Mouse (Mus musculus) hindbrain, embryonic 10.5 days (tissue): Measurements from ENCODE around the gene Mast4. TPM values are rescaled to one million over a fixed set of nuclear protein-coding genes. Genes with fewer than 3 reads are reported as not detected.
"Not testable (repeated sequence)": the region's sequence is repeated elsewhere in the genome, so short reads cannot be mapped to it uniquely, and the experiment has no call there.

ENCODE experiments used
- DNase-seq: peaks from one replicate; pipeline ENCODE4 v3.0.0-alpha.2; 2017; ENCODE audit warnings: low spot score
- H3K27ac ChIP-seq: fragments of 300-500 bp; sonication (generic); 2 replicates; pipeline ENCODE4 v1.5.1; 2016; ENCODE audit warnings: mild to moderate bottlenecking, moderate library complexity
- H3K27me3 ChIP-seq: fragments of 300-500 bp; sonication (generic); 2 replicates; pipeline ENCODE4 v1.6.1; 2016; ENCODE audit warnings: mild to moderate bottlenecking; ENCODE audit not compliant: poor library complexity, insufficient read depth, severe bottlenecking
- H3K36me3 ChIP-seq: fragments of 300-500 bp; sonication (generic); 2 replicates; pipeline ENCODE4 v1.6.1; 2016; ENCODE audit warnings: mild to moderate bottlenecking, moderate library complexity
- H3K4me1 ChIP-seq: fragments of 300-500 bp; sonication (generic); replicated peaks from 2 replicates; pipeline ENCODE4 v1.6.1; 2016; ENCODE audit warnings: mild to moderate bottlenecking
- H3K4me3 ChIP-seq: fragments of 300-500 bp; sonication (generic); 2 replicates; pipeline ENCODE4 v1.5.1; 2016; ENCODE audit warnings: mild to moderate bottlenecking, moderate library complexity
- H3K9me3 ChIP-seq: fragments of 300-500 bp; sonication (generic); 2 replicates; pipeline ENCODE4 v1.6.1; 2016; ENCODE audit warnings: mild to moderate bottlenecking, moderate library complexity
- WGBS: fragments of 180-500 bp; shearing (Covaris S2); methylation state at CpG from one replicate; pipeline ENCODE4 v1.1.7; 2016; 5-methylcytosine and 5-hydroxymethylcytosine counted together
- polyA plus RNA-seq: library from polyadenylated mRNA; unstranded; fragments of >200 nt; fragmentation: Nextera tagmentation; extraction: Ambion mirVana; gene quantifications from 2 replicates; pipeline ENCODE4 v1.2.1, GENCODE M21; 2016

Gene Mast4
- polyA plus RNA-seq, 1 experiment from 2014 or later, result 19.3 TPM

DNA sequence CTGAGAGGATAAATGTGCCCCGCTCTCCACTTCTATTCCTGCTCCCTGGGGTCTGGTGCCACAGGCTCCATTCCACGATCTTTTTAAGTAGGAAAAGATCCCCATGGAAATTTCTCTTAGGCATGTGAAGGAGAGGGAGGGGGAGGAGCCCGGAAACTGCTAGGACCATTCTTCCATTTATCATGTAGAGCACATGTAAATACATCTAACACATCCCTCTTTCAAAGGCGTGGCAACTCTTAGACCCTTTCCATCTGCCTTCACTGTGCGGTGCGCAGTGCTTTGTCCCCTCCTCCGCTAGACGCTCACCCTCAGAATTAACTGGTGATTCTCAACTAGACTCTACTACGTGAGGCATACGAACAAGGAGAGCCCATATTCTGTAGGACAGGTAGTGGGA lies 584.4 kb downstream of the Mast4 start:
- Histone ChIP-seq H3K4me1 (0 out of 2 replicates have a peak, but pooled peaks cover 2% of the 10 kb centered on the region), H3K27ac (no peak overlapping the region), H3K9me3 (no peaks in the 10 kb centered on the region), H3K27me3 (no peaks in the 10 kb centered on the region), H3K4me3 (no peak overlapping the region), H3K36me3 (peaks cover 54% of the 10 kb centered on the region)
- no peak for DNase-seq
- 87% methylated on average over 10 of the region's 10 CpGs for WGBS

DNA sequence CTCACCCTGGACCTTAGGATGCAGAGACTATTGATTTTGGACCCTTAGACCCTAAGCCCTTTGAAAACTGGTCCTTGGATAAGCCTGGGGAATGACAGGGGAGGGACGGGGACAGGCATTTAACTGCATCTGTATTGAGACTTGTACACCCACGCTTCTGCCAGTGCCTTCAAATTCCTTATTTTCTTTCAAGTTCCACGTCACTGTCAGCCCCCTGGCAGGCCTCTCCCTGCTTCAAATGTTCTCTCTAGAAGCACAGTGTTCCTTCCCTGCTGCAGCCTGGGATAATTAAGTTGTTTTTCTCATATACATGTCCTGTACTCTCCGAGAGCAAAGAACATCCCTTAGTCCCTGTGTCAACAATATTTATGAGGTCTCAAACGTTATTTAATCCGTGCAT lies 585.1 kb downstream of the Mast4 start:
- no peak overlapping the region for H3K27ac ChIP-seq
- H3K4me3 ChIP-seq, result no peak overlapping the region
- peaks cover 53% of the 10 kb centered on the region for H3K36me3 ChIP-seq
- H3K9me3 ChIP-seq, result no peaks in the 10 kb centered on the region
- 0 out of 2 replicates have a peak, but pooled peaks cover 2% of the 10 kb centered on the region for H3K4me1 ChIP-seq
- no peaks in the 10 kb centered on the region for H3K27me3 ChIP-seq
- no peak for DNase-seq
- 72% methylated on average over 6 of the region's 6 CpGs for WGBS

DNA sequence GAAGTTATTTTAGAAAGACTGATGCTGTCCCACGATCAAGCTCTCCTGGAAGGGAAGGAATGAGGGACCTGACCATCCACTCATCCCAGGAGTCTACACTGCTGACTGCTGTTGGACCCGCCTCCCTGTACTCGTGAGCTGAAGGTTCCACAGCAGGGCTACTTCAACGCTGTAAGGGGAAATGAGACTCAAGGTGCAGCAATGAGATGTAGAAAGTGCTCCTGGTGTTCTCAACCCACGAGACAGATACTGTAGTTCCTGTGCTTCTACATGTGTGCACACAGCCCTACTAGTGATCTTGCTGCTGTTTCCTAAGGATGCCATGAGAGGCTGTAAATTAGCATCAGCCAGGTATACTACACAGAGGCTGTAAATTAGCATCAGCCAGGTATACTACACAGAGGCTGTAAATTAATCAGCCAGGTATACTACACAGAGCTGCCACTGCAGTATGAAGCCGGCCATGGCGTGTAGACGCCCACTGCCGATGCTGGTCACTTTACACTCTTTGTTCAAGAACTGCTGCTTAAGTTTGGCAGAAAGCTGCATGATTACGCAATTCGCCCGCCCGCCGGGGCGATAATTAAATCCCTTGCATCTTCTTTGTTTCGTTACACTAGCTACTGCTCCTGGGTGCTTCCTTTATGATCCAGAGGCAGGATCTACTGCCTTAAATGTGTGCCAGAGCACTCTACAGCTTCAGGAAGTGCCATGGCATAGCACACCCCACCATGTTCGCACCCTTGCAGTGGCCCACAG lies 587.3 kb downstream of the Mast4 start:
- Histone ChIP-seq H3K4me1 (no peaks in the 10 kb centered on the region), H3K27me3 (no peaks in the 10 kb centered on the region), H3K9me3 (no peaks in the 10 kb centered on the region), H3K27ac (no peak overlapping the region), H3K36me3 (peaks cover 48% of the 10 kb centered on the region), H3K4me3 (no peak overlapping the region)
- 94% methylated on average over 17 of the region's 17 CpGs for WGBS
- DNase-seq, result no peak

DNA sequence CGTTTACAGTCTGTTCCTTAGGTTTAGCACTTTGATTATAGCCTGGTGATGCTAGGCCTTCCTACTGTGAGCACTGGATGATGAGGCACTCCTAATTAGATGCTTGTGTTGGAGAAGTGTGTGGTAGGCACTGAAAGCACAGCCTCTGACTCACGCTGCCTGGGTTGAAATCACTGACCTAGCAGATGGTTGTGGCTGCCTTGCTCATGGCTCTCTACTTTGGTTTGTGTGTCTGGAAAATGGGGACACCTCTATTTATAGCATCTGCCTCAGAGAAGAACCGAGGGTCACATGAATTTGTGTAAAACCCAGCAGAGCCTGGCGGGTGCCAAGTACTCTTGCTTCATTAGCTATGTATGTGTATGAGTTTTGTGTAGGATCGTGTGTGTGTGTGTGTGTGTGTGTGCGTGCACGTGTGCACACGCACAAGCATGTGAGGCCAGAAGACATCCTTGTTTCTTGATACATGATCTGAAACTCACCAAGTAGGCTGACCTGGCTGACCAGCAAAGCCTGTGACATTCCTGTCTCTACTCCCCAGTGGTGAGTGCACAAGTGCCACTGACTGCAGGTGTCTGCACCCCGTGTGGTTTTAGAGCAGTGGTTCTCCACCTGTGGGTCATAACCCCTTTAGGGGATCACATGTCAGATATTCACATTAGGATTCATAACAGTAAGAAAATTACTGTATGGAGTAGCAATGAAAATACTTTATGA lies 588.5 kb downstream of the Mast4 start:
- Histone ChIP-seq H3K4me3 (no peak overlapping the region), H3K27ac (no peak overlapping the region), H3K27me3 (no peaks in the 10 kb centered on the region), H3K36me3 (peaks cover 51% of the 10 kb centered on the region), H3K4me1 (no peaks in the 10 kb centered on the region), H3K9me3 (no peaks in the 10 kb centered on the region)
- DNase-seq, result no peak
- 88% methylated on average over 9 of the region's 9 CpGs for WGBS

DNA sequence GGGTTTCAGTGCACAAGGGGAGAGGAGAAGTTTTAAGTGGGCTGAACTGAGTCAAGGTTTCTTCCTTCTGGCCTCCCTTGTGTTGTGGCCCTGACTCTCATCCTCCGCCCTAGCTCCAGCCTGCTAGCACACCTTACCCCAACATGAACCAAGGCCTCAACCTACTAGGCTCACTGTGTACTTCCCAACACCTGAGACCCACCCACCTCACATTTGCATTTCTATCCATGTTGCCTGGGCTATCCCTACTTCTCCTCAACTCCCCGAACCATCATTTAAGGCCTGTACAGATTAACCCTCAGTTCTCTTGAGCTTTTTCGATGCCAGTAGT lies 589.1 kb downstream of the Mast4 start:
- H3K36me3 ChIP-seq, result peaks cover 51% of the 10 kb centered on the region
- no peak for DNase-seq
- WGBS, result 94% methylated on average over 3 of the region's 3 CpGs

DNA sequence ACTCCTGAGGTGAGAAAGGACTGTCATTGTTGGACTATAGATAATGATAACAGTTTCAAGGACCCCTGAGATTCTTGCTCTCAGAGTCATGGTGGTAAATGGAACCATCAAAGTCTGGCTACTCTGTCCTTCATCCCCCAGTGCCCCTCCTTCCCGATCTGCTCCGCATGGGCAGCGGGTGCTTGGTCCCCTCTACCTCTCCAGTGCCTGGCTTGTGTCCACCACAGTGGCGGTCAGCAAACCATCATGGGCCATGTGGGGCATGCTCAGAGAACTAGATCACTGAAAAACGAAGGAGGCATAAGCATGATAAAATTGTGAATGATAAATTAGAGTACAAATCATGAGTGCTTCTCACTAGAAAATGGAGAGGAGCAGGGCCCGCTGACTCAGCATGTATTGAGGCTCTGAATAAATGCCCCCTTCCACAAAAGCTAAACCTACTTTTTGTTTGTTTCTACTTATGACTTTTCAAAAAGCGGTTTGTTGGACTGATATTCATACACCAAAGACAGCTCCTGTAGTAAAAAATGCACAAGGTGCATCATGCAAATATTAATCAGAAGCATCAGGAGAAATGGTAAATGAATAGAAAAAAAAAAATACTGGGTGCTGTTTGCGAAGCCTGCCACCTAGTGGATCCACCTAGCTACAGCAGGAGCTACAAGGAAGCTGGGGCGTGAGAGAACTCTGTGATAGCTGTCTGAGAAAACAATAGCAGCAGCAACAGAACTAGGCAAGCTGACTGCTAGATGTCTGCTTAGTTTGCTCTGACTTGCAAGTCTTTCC lies 589.6 kb downstream of the Mast4 start:
- Histone ChIP-seq H3K4me1 (no peaks in the 10 kb centered on the region), H3K27me3 (no peaks in the 10 kb centered on the region), H3K9me3 (no peaks in the 10 kb centered on the region), H3K27ac (no peak overlapping the region), H3K36me3 (peaks cover 50% of the 10 kb centered on the region), H3K4me3 (no peak overlapping the region)
- peak; percentile 52 for DNase-seq
- WGBS, result 67% methylated on average over 9 of the region's 9 CpGs

More for the DNA sequence above, 589.1 kb downstream of the Mast4 start:
- Histone ChIP-seq H3K27ac (no peak overlapping the region), H3K27me3 (no peaks in the 10 kb centered on the region), H3K4me3 (no peak overlapping the region), H3K4me1 (no peaks in the 10 kb centered on the region), H3K9me3 (no peaks in the 10 kb centered on the region)

DNA sequence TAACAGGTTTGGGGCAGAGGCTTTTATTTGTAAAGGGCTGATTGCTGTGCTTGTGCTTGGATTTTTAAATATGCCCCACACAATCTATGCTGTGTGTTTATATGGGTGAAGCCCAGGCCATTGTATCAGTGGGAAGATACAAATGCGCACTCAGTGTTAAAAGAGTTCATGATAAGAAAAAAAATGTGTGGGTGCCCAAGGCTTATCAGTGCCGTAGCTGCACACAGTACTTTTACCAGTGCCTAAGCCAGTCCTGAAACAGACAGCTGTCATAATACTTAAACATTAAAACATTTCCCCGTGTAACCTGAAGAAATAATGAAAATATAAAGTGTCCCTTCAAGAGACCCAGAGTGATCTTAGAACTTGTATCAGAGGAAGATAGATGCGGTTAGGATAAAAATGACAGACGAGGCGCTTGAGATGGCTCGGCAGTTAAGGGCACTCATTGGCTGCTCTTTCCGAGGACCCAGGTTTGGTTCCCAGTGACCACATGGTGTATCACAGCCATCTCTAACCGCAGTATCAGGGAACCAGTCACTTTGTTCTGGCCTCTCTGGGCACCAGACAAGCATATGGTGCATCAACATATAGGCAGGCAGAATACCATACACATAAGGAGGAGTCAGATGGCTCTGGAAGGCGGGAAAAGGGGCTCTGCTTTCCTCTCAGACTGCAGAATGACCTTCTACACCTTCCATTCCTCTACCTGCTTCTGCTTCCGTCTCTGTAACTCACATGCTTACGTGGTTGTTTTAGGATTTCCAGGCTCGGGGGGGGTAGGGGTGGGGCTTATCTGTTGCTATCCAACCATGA lies 594.4 kb downstream of the Mast4 start:
- 92% methylated on average over 13 of the region's 13 CpGs for WGBS
- Histone ChIP-seq H3K9me3 (no peaks in the 10 kb centered on the region), H3K27me3 (no peaks in the 10 kb centered on the region), H3K4me3 (no peak overlapping the region), H3K36me3 (peaks cover 72% of the 10 kb centered on the region), H3K27ac (no peak overlapping the region), H3K4me1 (no peaks in the 10 kb centered on the region)
- no peak for DNase-seq

DNA sequence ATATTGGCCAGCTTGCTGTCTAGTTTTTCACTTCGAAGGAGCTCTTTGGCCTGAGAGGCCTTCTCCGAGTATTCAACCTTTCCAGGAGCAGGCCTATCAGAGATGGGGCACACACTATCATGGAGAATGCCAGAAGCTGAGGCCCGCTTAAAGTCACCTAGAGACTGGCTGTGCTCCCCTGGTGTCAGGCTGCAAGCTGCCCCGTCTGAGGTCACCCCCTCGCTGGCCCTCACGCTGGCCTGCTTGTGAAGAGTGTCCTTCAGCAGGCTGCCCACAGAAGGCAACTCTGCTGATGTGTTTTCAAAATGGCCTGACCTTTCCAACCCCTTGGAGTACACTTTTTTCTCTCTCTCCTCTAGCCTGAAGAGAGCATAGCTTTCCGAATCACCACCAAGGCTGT lies 596.5 kb downstream of the Mast4 start:
- Histone ChIP-seq H3K4me1 (no peaks in the 10 kb centered on the region), H3K27me3 (no peaks in the 10 kb centered on the region), H3K27ac (no peak overlapping the region), H3K9me3 (no peaks in the 10 kb centered on the region), H3K36me3 (peaks cover 80% of the 10 kb centered on the region), H3K4me3 (no peak overlapping the region)
- DNase-seq, result no peak
- WGBS, result 90% methylated on average over 7 of the region's 7 CpGs

DNA sequence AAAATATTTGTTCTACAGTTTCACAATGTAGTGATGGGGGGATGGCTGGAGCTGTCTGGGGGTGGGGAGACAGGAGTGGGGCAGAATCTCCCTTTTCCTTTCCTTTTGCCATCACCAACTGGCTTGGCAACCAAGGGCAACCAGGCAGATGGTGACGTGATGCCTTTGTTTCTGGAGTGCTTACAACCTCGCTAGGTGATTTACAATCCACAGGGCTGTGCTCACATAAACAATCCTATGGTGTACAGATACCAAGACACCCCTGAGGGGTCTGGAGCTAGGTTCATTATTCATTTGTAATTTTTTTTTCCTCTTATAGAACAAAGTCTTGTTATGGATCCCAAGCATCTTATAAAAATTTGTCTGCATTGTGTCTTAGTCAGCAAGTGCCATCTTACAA lies 601.2 kb downstream of the Mast4 start:
- no peak overlapping the region for H3K4me3 ChIP-seq
- H3K27ac ChIP-seq, result no peak overlapping the region
- H3K27me3 ChIP-seq, result no peaks in the 10 kb centered on the region
- no peak for DNase-seq
- WGBS, result 87% methylated on average over 2 of the region's 2 CpGs
- no peaks in the 10 kb centered on the region for H3K4me1 ChIP-seq
- no peaks in the 10 kb centered on the region for H3K9me3 ChIP-seq
- peaks cover 40% of the 10 kb centered on the region for H3K36me3 ChIP-seq

DNA sequence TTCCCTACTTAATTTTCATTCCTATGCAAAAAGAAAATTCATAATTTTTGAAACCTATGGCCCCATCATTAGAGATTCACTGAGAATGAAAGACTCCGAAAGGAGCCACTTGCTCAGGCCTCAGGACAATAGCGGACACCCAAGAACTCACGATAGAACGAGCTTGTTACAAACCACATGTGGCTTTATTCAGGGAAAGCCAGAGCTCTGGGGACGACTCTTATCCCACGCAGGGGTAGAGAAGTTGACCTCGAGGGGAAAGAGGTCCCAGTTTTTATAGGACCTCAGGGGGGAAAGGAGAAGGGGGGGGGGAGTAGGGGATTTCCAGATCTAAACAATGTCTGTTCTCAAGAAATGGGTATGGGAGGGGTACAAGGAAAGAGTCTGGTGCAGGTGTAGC lies 605.3 kb downstream of the Mast4 start:
- H3K4me3 ChIP-seq, H3K27ac ChIP-seq, H3K27me3 ChIP-seq, DNase-seq, H3K9me3 ChIP-seq, H3K4me1 ChIP-seq, H3K36me3 ChIP-seq: not testable (repeated sequence)
- 69% methylated on average over 7 of the region's 7 CpGs for WGBS

DNA sequence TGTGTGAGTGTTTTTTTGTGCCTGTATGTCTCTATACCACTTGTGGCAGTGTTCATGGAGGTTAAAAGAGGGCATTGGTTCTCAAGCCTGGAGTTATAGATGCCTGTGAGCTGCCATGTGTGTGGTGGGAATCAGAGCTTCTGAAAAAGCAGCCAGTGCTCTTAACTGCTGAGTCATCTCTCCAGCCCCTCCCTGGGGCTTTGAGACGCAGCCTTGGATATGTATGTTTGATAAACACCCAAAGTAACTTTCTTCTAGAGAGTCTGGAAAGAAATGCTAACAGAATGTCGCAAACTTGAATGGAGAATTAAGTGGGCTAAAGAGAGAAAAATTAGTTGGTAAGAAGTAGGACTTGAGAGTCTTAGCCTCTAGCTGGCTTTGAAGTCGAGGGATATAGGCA lies 606.3 kb downstream of the Mast4 start:
- WGBS, result 82% methylated on average over 3 of the region's 3 CpGs
- H3K27me3 ChIP-seq, result no peaks in the 10 kb centered on the region
- no peaks in the 10 kb centered on the region for H3K9me3 ChIP-seq
- no peaks in the 10 kb centered on the region for H3K4me1 ChIP-seq
- no peak overlapping the region for H3K27ac ChIP-seq
- H3K4me3 ChIP-seq, result no peak overlapping the region
- H3K36me3 ChIP-seq, result no peaks in the 10 kb centered on the region
- no peak for DNase-seq

DNA sequence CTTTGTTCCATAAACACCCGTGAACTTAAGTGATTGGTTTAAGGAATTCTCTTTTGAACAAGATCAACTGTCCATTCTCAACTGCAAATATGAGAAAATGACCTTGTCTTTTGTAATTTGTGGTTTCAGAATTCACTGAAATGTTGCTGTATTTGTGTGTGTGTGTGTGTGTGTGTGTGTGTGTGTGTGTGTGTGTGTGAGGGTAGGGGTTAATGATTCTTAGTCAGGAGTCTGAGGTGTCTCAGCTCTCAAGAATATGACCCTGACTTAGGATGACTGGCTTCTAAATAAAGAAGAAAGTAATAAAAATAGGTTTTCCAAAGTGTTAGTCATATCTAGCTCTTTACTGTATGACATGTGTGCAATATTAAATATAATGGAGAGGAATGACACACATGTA lies 607.4 kb downstream of the Mast4 start:
- Histone ChIP-seq H3K27ac (no peak overlapping the region), H3K4me1 (no peaks in the 10 kb centered on the region), H3K27me3 (no peaks in the 10 kb centered on the region), H3K4me3 (no peak overlapping the region), H3K9me3 (no peaks in the 10 kb centered on the region), H3K36me3 (no peaks in the 10 kb centered on the region)
- WGBS, result 90% methylated on average over 1 of the region's 1 CpGs
- no peak for DNase-seq
